ENCODE assay signal across 20 mouse cellular contexts in the genomic region with DNA sequence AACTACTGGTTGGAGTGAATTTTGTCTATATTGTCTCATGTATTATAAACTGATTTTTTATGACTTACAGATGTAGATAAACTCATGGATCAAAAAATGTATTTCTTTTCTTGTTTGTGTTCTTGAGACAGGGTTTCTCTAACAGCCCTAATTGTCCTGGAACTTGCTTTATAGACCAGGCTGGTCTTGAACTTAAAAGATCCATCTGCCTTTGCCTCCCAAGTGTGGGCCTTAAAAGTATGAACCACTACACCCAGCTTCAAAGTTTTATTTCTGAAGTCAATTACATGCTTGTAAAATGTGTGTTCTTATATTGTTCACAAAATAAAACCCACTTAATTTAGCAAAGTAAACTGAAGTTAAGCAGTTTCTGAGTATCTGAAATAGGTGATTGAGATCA. TPM values are rescaled to one million over a fixed set of nuclear protein-coding genes. Genes with fewer than 3 reads are reported as not detected.
A peak's percentile ranks its signal among the peaks of the same experiment; 100 is the strongest.
DNase-seq lines count a peak whose midpoint lies in the region; ATAC-seq and TF ChIP-seq lines count a peak whose summit lies in the region.
"Had no signal": no experiment of that assay in that cellular context is flagged by ENCODE, and none has a peak within 500 bp of the region (broad histone marks: within the 10 kb centered on the region; RNA-seq: fewer than 3 reads in every experiment).

No protein-coding gene starts in this region.

- H3K4me3 ChIP-seq in midbrain, embryonic 11.5 days (ENCODE audit: low read depth, low read length), result no peak overlapping the region
- no peak overlapping the region for H3K4me3 ChIP-seq in midbrain, postnatal 0 days (ENCODE audit: low read depth, low read length)
- H3K4me3 ChIP-seq in MEL (ENCODE audit: control insufficient read depth in 1 of 2, insufficient read depth in 1 of 2, low read depth in 2 of 2, low read length in 2 of 2), result no peak overlapping the region

- no peak overlapping the region for H3K4me2 ChIP-seq in midbrain, embryonic 11.5 days
- H3K4me2 ChIP-seq in midbrain, postnatal 0 days (ENCODE audit: low read depth, low read length, poor library complexity, severe bottlenecking), result no peak overlapping the region

- no peak for ATAC-seq in midbrain, embryonic 11.5 days (ENCODE audit: low FRiP score)
- no peak for ATAC-seq in midbrain, postnatal 0 days (ENCODE audit: low FRiP score)
- ATAC-seq: activated CD4-positive, CD25-positive, alpha-beta regulatory T cell, adult 4 months; CD4-positive, CD25-positive, alpha-beta regulatory T cell, adult 4 months; Patski had no signal

- TF ChIP-seq EP300 in MEL (IDR thresholded peaks at IDR 0.05; ENCODE audit: low read depth in 1 of 2, low read length in 2 of 2), result no peak

- no peak for TF ChIP-seq RAD21 in MEL (IDR thresholded peaks at IDR 0.05; ENCODE audit: low read depth, low read length)

- peak; percentile 76 for DNase-seq in midbrain, embryonic 11.5 days (ENCODE audit: low spot score, missing footprints)
- no peak for DNase-seq in midbrain, postnatal 0 days (ENCODE audit: low spot score)
- DNase-seq in MEL (ENCODE audit: low read depth, low spot score), result no peak
- DNase-seq in cerebellum, adult 8-10 months, result no peak
- DNase-seq: adrenal gland, adult 2 months; adrenal gland, adult 8-10 months; adrenal gland, postnatal 10 days; adrenal gland, postnatal 14 days; adrenal gland, postnatal 25 days; adrenal gland, postnatal 36 days; B cell, adult 2 months; cerebellum, adult 11 months; cerebellum, adult 11-12 months; cerebellum, adult 18-20 months; cerebellum, adult 2 months had no signal

- H3K9me3 ChIP-seq in midbrain, embryonic 11.5 days (ENCODE audit: control insufficient read depth, low read length), result no peaks in the 10 kb centered on the region
- H3K9me3 ChIP-seq in midbrain, postnatal 0 days (ENCODE audit: low read length), result no peaks in the 10 kb centered on the region
- H3K9me3 ChIP-seq in MEL (replicated peaks; ENCODE audit: insufficient read depth, low read length), result no peaks in the 10 kb centered on the region
- H3K9me3 ChIP-seq: G1E had no signal

- H3K9ac ChIP-seq in midbrain, embryonic 11.5 days (ENCODE audit: low read length), result no peak overlapping the region
- no peak overlapping the region for H3K9ac ChIP-seq in midbrain, postnatal 0 days (replicated peaks; ENCODE audit: low read length, poor library complexity, severe bottlenecking)
- H3K9ac ChIP-seq in MEL (ENCODE audit: control insufficient read depth, low read depth, low read length, poor library complexity, severe bottlenecking), result no peak overlapping the region

- peaks cover 6% of the 10 kb centered on the region for H3K36me3 ChIP-seq in midbrain, embryonic 11.5 days (ENCODE audit: control insufficient read depth, insufficient read depth, low read length)
- H3K36me3 ChIP-seq in midbrain, postnatal 0 days (ENCODE audit: insufficient read depth, low read length), result peaks cover 26% of the 10 kb centered on the region
- H3K36me3 ChIP-seq in MEL (ENCODE audit: control insufficient read depth in 1 of 2, insufficient read depth in 2 of 2, low read length in 2 of 2), result peaks cover 9 to 39% of the 10 kb centered on the region in 2 experiments

- H3K27ac ChIP-seq in midbrain, embryonic 11.5 days (ENCODE audit: low read depth, low read length), result no peak overlapping the region
- no peak overlapping the region for H3K27ac ChIP-seq in midbrain, postnatal 0 days (ENCODE audit: low read depth, low read length)
- H3K27ac ChIP-seq in MEL (ENCODE audit: control insufficient read depth, low read depth, low read length), result no peak overlapping the region

- H3K79me2 ChIP-seq in MEL (ENCODE audit: control insufficient read depth, insufficient read depth, low read length, poor library complexity), result peaks cover 2% of the 10 kb centered on the region; the same call in 1 of the 2 replicates

- H3K27me3 ChIP-seq in midbrain, embryonic 11.5 days (ENCODE audit: control insufficient read depth, insufficient read depth, low read length), result no peaks in the 10 kb centered on the region
- H3K27me3 ChIP-seq in midbrain, postnatal 0 days (ENCODE audit: insufficient read depth, low read length), result no peaks in the 10 kb centered on the region
- no peaks in the 10 kb centered on the region for H3K27me3 ChIP-seq in MEL (ENCODE audit: control insufficient read depth in 1 of 2, insufficient read depth in 2 of 2, low read length in 2 of 2)
- H3K27me3 ChIP-seq: CH12.LX, Patski had no signal

- TF ChIP-seq POLR2A in MEL (IDR thresholded peaks at IDR 0.05; ENCODE audit: control insufficient read depth in 1 of 2, insufficient read depth in 1 of 2, low read depth in 1 of 2, low read length in 2 of 2, poor library complexity in 1 of 2), result no peak; a peak in 1 of 4 replicates

- TF ChIP-seq CTCF in midbrain, postnatal 0 days (IDR thresholded peaks at IDR 0.05), result no peak
- no peak for TF ChIP-seq CTCF in MEL (IDR thresholded peaks at IDR 0.05 in 2 of 3, conservative IDR thresholded peaks at IDR 0.05 in 1 of 3; ENCODE audit: control insufficient read depth in 1 of 3, insufficient read depth in 1 of 3, low read depth in 2 of 3, low read length in 3 of 3, poor library complexity in 1 of 3, severe bottlenecking in 1 of 3)

- H3K4me1 ChIP-seq in midbrain, embryonic 11.5 days (ENCODE audit: control insufficient read depth, insufficient read depth, low read length), result no peaks in the 10 kb centered on the region
- H3K4me1 ChIP-seq in midbrain, postnatal 0 days (ENCODE audit: insufficient read depth, low read length), result no peaks in the 10 kb centered on the region
- H3K4me1 ChIP-seq in MEL (ENCODE audit: control insufficient read depth in 1 of 2, insufficient read depth in 2 of 2, low read length in 2 of 2), result peaks cover 0 to 4% of the 10 kb centered on the region in 2 experiments; a peak in 2 of 4 replicates

TF ChIP-seq in MEL, 35 proteins besides CTCF, POLR2A, EP300 and RAD21:
- no peak for TF ChIP-seq ZNF384 (IDR thresholded peaks at IDR 0.05; ENCODE audit: low read depth, low read length)
- no peak for TF ChIP-seq ZKSCAN1 (IDR thresholded peaks at IDR 0.05; ENCODE audit: low read depth, low read length)
- TF ChIP-seq POLR2AphosphoS2 (IDR thresholded peaks at IDR 0.05; ENCODE audit: low read length), result peak; percentile 63

RNA-seq across cellular contexts. Expression of gene Pde12, which starts 11.5 kb away (rescaled TPM):
- polyA plus RNA-seq in midbrain, embryonic 11.5 days (2014; fragmentation: Nextera tagmentation; extraction: Ambion mirVana), result 12.4 and 13.7 TPM in 2 replicates
- 16.7 and 19.8 TPM in 2 replicates for total RNA-seq in midbrain, postnatal 0 days (2014; rRNA removed)
- polyA plus RNA-seq in midbrain, postnatal 0 days (2015; fragmentation: Nextera tagmentation; extraction: Ambion mirVana), result 10.2 and 10.5 TPM in 2 replicates
- 15.7 and 18.0 TPM in 2 replicates for total RNA-seq in MEL (2012; rRNA removed)
- 10 to 100 TPM in 1 of 2 experiments, not detected in 1; 19.8 TPM for polyA plus RNA-seq in MEL (2012; ENCODE audit: insufficient read depth in 1 of 2, insufficient read length in 2 of 2, low read depth in 1 of 2, low replicate concordance in 2 of 2, missing spikeins in 1 of 2)

RNA-seq across cellular contexts. Expression of gene Arf4, which starts 20.3 kb away (rescaled TPM):
- 586 and 633 TPM in 2 replicates for polyA plus RNA-seq in midbrain, embryonic 11.5 days (2014; fragmentation: Nextera tagmentation; extraction: Ambion mirVana)
- total RNA-seq in midbrain, postnatal 0 days (2014; rRNA removed), result 149 and 182 TPM in 2 replicates
- polyA plus RNA-seq in midbrain, postnatal 0 days (2015; fragmentation: Nextera tagmentation; extraction: Ambion mirVana), result 404 TPM in 2 replicates
- 50.9 and 51.5 TPM in 2 replicates for total RNA-seq in MEL (2012; rRNA removed)
- 10 to 100 TPM in 1 of 2 experiments, not detected in 1; 87.6 TPM for polyA plus RNA-seq in MEL (2012; ENCODE audit: insufficient read depth in 1 of 2, insufficient read length in 2 of 2, low read depth in 1 of 2, low replicate concordance in 2 of 2, missing spikeins in 1 of 2)

RNA-seq across cellular contexts. Expression of gene Dnah12, which starts 34.9 kb away (rescaled TPM):
- 0.06 TPM in 1 of 2 replicates, not detected in the other for polyA plus RNA-seq in midbrain, embryonic 11.5 days (2014; fragmentation: Nextera tagmentation; extraction: Ambion mirVana)
- total RNA-seq in midbrain, postnatal 0 days (2014; rRNA removed), result 0.60 and 0.66 TPM in 2 replicates
- 0.13 and 0.21 TPM in 2 replicates for polyA plus RNA-seq in midbrain, postnatal 0 days (2015; fragmentation: Nextera tagmentation; extraction: Ambion mirVana)
- 0.04 and 0.10 TPM in 2 replicates for total RNA-seq in MEL (2012; rRNA removed)
- polyA plus RNA-seq in MEL (2012; ENCODE audit: insufficient read depth in 1 of 2, insufficient read length in 2 of 2, low read depth in 1 of 2, low replicate concordance in 2 of 2, missing spikeins in 1 of 2), result under 1 TPM in 1 of 2 experiments, not detected in 1; 0.10 TPM
- total RNA-seq: adrenal gland, postnatal 14 days; adrenal gland, postnatal 25 days had no signal
- polyA plus RNA-seq: activated CD4-positive, CD25-positive, alpha-beta regulatory T cell, adult 4 months; adrenal gland, adult 2 months; G1E had no signal
